Mouse (Mus musculus): Measurements from ENCODE around the gene Scgb2b21.
"Not testable (repeated sequence)": the region's sequence is repeated elsewhere in the genome, so short reads cannot be mapped to it uniquely, and the experiment has no call there.

Scgb2b21 gene

GRCm38 (mm10) chr7:33520358-33520757, at the start of gene Scgb2b21:
Gene Scgb2b21 (minus strand): TSS chr7:33520458.
- no peak for DNase-seq (ENCODE audit: low spot score)

- not testable (repeated sequence) for DNase-seq (ENCODE audit: low spot score)
Observed at GRCm38 (mm10) chr7:33543420-33543819, 23.2 kb upstream of the Scgb2b21 start.
